Mouse (Mus musculus): Measurements from ENCODE around the gene Igf1r. TPM values are rescaled to one million over a fixed set of nuclear protein-coding genes. Genes with fewer than 3 reads are reported as not detected.

The Igf1r gene
- polyA plus RNA-seq, 1 experiment from 2014 or later, result 17.2 TPM

- H3K4me2 ChIP-seq (ENCODE audit: low read depth), result no peak overlapping the region
- no peaks in the 10 kb centered on the region for H3K36me3 ChIP-seq (ENCODE audit: control insufficient read depth, insufficient read depth, low read length)
- H3K4me3 ChIP-seq (ENCODE audit: low read depth, low read length), result no peak overlapping the region
- no peaks in the 10 kb centered on the region for H3K9me3 ChIP-seq (ENCODE audit: control insufficient read depth, low read length)
- no peak overlapping the region for H3K27ac ChIP-seq (ENCODE audit: low read depth, low read length)
- ATAC-seq (ENCODE audit: insufficient read depth, low FRiP score, low TSS enrichment) (no peak), DNase-seq (ENCODE audit: low spot score) (no peak)
- no peaks in the 10 kb centered on the region for H3K27me3 ChIP-seq (ENCODE audit: control insufficient read depth, insufficient read depth, low read length)
- peaks cover 9% of the 10 kb centered on the region for H3K4me1 ChIP-seq (ENCODE audit: control insufficient read depth, insufficient read depth, low read length)
- H3K9ac ChIP-seq (ENCODE audit: low read length), result no peak overlapping the region
- WGBS, result 85% methylated on average over 3 of the region's 3 CpGs
These were observed 11.1 kb downstream of the Igf1r start for GRCm38 (mm10) chr7:67963691-67964090.

- Histone ChIP-seq H3K4me2 (ENCODE audit: low read depth) (no peak overlapping the region), H3K4me3 (ENCODE audit: low read depth, low read length) (no peak overlapping the region), H3K4me1 (ENCODE audit: control insufficient read depth, insufficient read depth, low read length) (peaks cover 19% of the 10 kb centered on the region), H3K27me3 (ENCODE audit: control insufficient read depth, insufficient read depth, low read length) (no peaks in the 10 kb centered on the region), H3K9me3 (ENCODE audit: control insufficient read depth, low read length) (no peaks in the 10 kb centered on the region), H3K36me3 (ENCODE audit: control insufficient read depth, insufficient read depth, low read length) (no peaks in the 10 kb centered on the region), H3K27ac (ENCODE audit: low read depth, low read length) (no peak overlapping the region), H3K9ac (ENCODE audit: low read length) (no peak overlapping the region)
- 90% methylated on average over 12 of the region's 12 CpGs for WGBS
- DNase-seq (ENCODE audit: low spot score) (no peak), ATAC-seq (ENCODE audit: insufficient read depth, low FRiP score, low TSS enrichment) (no peak)
These were observed 15.8 kb downstream of the Igf1r start for GRCm38 (mm10) chr7:67968394-67968793.

GRCm38 (mm10) chr7:67969076-67969475, 16.4 kb downstream of the Igf1r start:
- whole genome bisulfite sequencing, result 80% methylated on average over 9 of the region's 9 CpGs
- H3K9me3 ChIP-seq (ENCODE audit: control insufficient read depth, low read length), result no peaks in the 10 kb centered on the region
- H3K9ac ChIP-seq (ENCODE audit: low read length), result no peak overlapping the region
- no peaks in the 10 kb centered on the region for H3K27me3 ChIP-seq (ENCODE audit: control insufficient read depth, insufficient read depth, low read length)
- DNase-seq (ENCODE audit: low spot score) (no peak), ATAC-seq (ENCODE audit: insufficient read depth, low FRiP score, low TSS enrichment) (no peak)
- H3K27ac ChIP-seq (ENCODE audit: low read depth, low read length), result no peak overlapping the region
- H3K4me2 ChIP-seq (ENCODE audit: low read depth), result no peak overlapping the region
- H3K4me1 ChIP-seq (ENCODE audit: control insufficient read depth, insufficient read depth, low read length), result peaks cover 23% of the 10 kb centered on the region
- no peaks in the 10 kb centered on the region for H3K36me3 ChIP-seq (ENCODE audit: control insufficient read depth, insufficient read depth, low read length)
- no peak overlapping the region for H3K4me3 ChIP-seq (ENCODE audit: low read depth, low read length)

- no peaks in the 10 kb centered on the region for H3K9me3 ChIP-seq (ENCODE audit: control insufficient read depth, low read length)
- no peak overlapping the region; the same call in 1 of the 2 replicates for H3K4me2 ChIP-seq (ENCODE audit: low read depth)
- 19% methylated on average over 15 of the region's 15 CpGs for WGBS
- ATAC-seq (ENCODE audit: insufficient read depth, low FRiP score, low TSS enrichment), result no peak
- no peaks in the 10 kb centered on the region for H3K36me3 ChIP-seq (ENCODE audit: control insufficient read depth, insufficient read depth, low read length)
- peak overlapping the region; percentile 50; the same call in 1 of the 2 replicates for H3K27ac ChIP-seq (ENCODE audit: low read depth, low read length)
- H3K4me3 ChIP-seq (ENCODE audit: low read depth, low read length), result no peak overlapping the region
- DNase-seq (ENCODE audit: low spot score), result no peak
- no peaks in the 10 kb centered on the region for H3K27me3 ChIP-seq (ENCODE audit: control insufficient read depth, insufficient read depth, low read length)
- H3K9ac ChIP-seq (ENCODE audit: low read length), result no peak overlapping the region
- H3K4me1 ChIP-seq (ENCODE audit: control insufficient read depth, insufficient read depth, low read length), result peaks cover 25% of the 10 kb centered on the region
These were observed 20.8 kb downstream of the Igf1r start for GRCm38 (mm10) chr7:67973180-67974014.

- no peak overlapping the region for H3K4me3 ChIP-seq (ENCODE audit: low read depth, low read length)
- H3K27ac ChIP-seq (ENCODE audit: low read depth, low read length), result no peak overlapping the region
- no peak overlapping the region for H3K9ac ChIP-seq (ENCODE audit: low read length)
- DNase-seq (ENCODE audit: low spot score) (no peak), ATAC-seq (ENCODE audit: insufficient read depth, low FRiP score, low TSS enrichment) (no peak)
- no peaks in the 10 kb centered on the region for H3K27me3 ChIP-seq (ENCODE audit: control insufficient read depth, insufficient read depth, low read length)
- no peaks in the 10 kb centered on the region for H3K9me3 ChIP-seq (ENCODE audit: control insufficient read depth, low read length)
- 53% methylated on average over 3 of the region's 3 CpGs for WGBS
- peaks cover 12% of the 10 kb centered on the region for H3K4me1 ChIP-seq (ENCODE audit: control insufficient read depth, insufficient read depth, low read length)
- no peak overlapping the region for H3K4me2 ChIP-seq (ENCODE audit: low read depth)
- no peaks in the 10 kb centered on the region for H3K36me3 ChIP-seq (ENCODE audit: control insufficient read depth, insufficient read depth, low read length)
These were observed 29.3 kb downstream of the Igf1r start for GRCm38 (mm10) chr7:67981956-67982355.

- no peaks in the 10 kb centered on the region for H3K9me3 ChIP-seq (ENCODE audit: control insufficient read depth, low read length)
- no peak overlapping the region for H3K4me3 ChIP-seq (ENCODE audit: low read depth, low read length)
- peaks cover 12% of the 10 kb centered on the region for H3K4me1 ChIP-seq (ENCODE audit: control insufficient read depth, insufficient read depth, low read length)
- H3K27ac ChIP-seq (ENCODE audit: low read depth, low read length), result no peak overlapping the region
- WGBS, result 85% methylated on average over 8 of the region's 8 CpGs
- no peak overlapping the region for H3K4me2 ChIP-seq (ENCODE audit: low read depth)
- no peak overlapping the region for H3K9ac ChIP-seq (ENCODE audit: low read length)
- no peak for DNase-seq (ENCODE audit: low spot score)
- no peaks in the 10 kb centered on the region for H3K36me3 ChIP-seq (ENCODE audit: control insufficient read depth, insufficient read depth, low read length)
- no peaks in the 10 kb centered on the region for H3K27me3 ChIP-seq (ENCODE audit: control insufficient read depth, insufficient read depth, low read length)
- ATAC-seq (ENCODE audit: insufficient read depth, low FRiP score, low TSS enrichment), result no peak
These were observed 30.2 kb downstream of the Igf1r start for GRCm38 (mm10) chr7:67982809-67983208.

- DNase-seq (ENCODE audit: low spot score) (no peak), ATAC-seq (ENCODE audit: insufficient read depth, low FRiP score, low TSS enrichment) (no peak)
- Histone ChIP-seq H3K9ac (ENCODE audit: low read length) (no peak overlapping the region), H3K4me3 (ENCODE audit: low read depth, low read length) (no peak overlapping the region), H3K36me3 (ENCODE audit: control insufficient read depth, insufficient read depth, low read length) (no peaks in the 10 kb centered on the region), H3K27ac (ENCODE audit: low read depth, low read length) (no peak overlapping the region), H3K9me3 (ENCODE audit: control insufficient read depth, low read length) (no peaks in the 10 kb centered on the region), H3K4me1 (ENCODE audit: control insufficient read depth, insufficient read depth, low read length) (peaks cover 12% of the 10 kb centered on the region), H3K4me2 (ENCODE audit: low read depth) (no peak overlapping the region), H3K27me3 (ENCODE audit: control insufficient read depth, insufficient read depth, low read length) (no peaks in the 10 kb centered on the region)
- WGBS, result 90% methylated on average over 7 of the region's 7 CpGs
These were observed 30.8 kb downstream of the Igf1r start for GRCm38 (mm10) chr7:67983451-67983850.

- 80% methylated on average over 5 of the region's 5 CpGs for WGBS
- Histone ChIP-seq H3K4me2 (ENCODE audit: low read depth) (no peak overlapping the region), H3K36me3 (ENCODE audit: control insufficient read depth, insufficient read depth, low read length) (no peaks in the 10 kb centered on the region), H3K27ac (ENCODE audit: low read depth, low read length) (no peak overlapping the region), H3K4me3 (ENCODE audit: low read depth, low read length) (no peak overlapping the region), H3K9me3 (ENCODE audit: control insufficient read depth, low read length) (no peaks in the 10 kb centered on the region), H3K9ac (ENCODE audit: low read length) (no peak overlapping the region), H3K27me3 (ENCODE audit: control insufficient read depth, insufficient read depth, low read length) (no peaks in the 10 kb centered on the region), H3K4me1 (ENCODE audit: control insufficient read depth, insufficient read depth, low read length) (peaks cover 12% of the 10 kb centered on the region)
- ATAC-seq (ENCODE audit: insufficient read depth, low FRiP score, low TSS enrichment) (no peak), DNase-seq (ENCODE audit: low spot score) (no peak)
These were observed 32.4 kb downstream of the Igf1r start for GRCm38 (mm10) chr7:67985003-67985416.

GRCm38 (mm10) chr7:67985511-67985910, 32.9 kb downstream of the Igf1r start:
- no peak overlapping the region for H3K9ac ChIP-seq (ENCODE audit: low read length)
- H3K27ac ChIP-seq (ENCODE audit: low read depth, low read length), result no peak overlapping the region
- WGBS, result 82% methylated on average over 5 of the region's 5 CpGs

More at GRCm38 (mm10) chr7:67985511-67985910, 32.9 kb downstream of the Igf1r start:
- DNase-seq (ENCODE audit: low spot score) (no peak), ATAC-seq (ENCODE audit: insufficient read depth, low FRiP score, low TSS enrichment) (no peak)
- no peaks in the 10 kb centered on the region for H3K27me3 ChIP-seq (ENCODE audit: control insufficient read depth, insufficient read depth, low read length)
- no peaks in the 10 kb centered on the region for H3K9me3 ChIP-seq (ENCODE audit: control insufficient read depth, low read length)
- H3K4me2 ChIP-seq (ENCODE audit: low read depth), result no peak overlapping the region
- no peak overlapping the region for H3K4me3 ChIP-seq (ENCODE audit: low read depth, low read length)
- H3K36me3 ChIP-seq (ENCODE audit: control insufficient read depth, insufficient read depth, low read length), result no peaks in the 10 kb centered on the region
- peaks cover 12% of the 10 kb centered on the region for H3K4me1 ChIP-seq (ENCODE audit: control insufficient read depth, insufficient read depth, low read length)
